Mouse (Mus musculus) mesoderm, embryonic 11.5 days (tissue): ENCODE measurements around the gene Ccdc124.

Source experiments
- DNase-seq: peaks from one replicate; pipeline ENCODE4 v3.0.0-alpha.2; 2012; ENCODE audit warnings: low read depth, low spot score

Gene Ccdc124

DNA sequence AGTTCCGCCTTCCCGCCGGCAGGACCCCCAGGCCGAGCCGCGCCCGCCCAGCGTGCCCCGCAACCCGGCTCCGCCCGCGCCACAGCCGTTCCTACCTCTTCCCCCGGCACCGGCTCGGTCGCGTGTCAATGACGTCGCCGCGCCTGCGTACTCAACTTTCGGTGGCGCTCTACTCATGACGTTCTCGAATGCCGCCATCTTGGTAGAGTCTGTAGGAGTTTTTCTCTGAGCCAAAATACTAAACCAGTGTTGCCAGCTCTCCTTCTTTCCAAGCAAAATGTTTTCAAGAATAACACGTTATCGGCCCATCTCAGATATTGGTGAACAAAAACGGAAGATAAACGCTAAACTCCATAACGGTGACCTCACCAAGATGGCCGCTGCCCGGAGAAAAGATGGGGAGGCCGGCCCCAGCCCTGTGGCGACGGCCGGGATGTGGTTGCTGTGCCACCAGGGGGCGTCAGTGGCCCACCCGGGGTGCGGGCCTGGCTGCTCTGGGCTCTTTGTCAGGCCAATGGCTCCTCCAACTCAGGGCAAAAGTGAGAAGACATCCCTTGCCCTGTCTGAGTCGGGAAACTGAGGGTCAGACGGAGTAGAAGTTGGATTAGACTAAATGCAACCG lies at the start of gene Ccdc124:
TSS of gene Ccdc124 (minus strand) at position 572 of the 622 bp plus-strand sequence.
- peak; percentile 94 for DNase-seq

DNA sequence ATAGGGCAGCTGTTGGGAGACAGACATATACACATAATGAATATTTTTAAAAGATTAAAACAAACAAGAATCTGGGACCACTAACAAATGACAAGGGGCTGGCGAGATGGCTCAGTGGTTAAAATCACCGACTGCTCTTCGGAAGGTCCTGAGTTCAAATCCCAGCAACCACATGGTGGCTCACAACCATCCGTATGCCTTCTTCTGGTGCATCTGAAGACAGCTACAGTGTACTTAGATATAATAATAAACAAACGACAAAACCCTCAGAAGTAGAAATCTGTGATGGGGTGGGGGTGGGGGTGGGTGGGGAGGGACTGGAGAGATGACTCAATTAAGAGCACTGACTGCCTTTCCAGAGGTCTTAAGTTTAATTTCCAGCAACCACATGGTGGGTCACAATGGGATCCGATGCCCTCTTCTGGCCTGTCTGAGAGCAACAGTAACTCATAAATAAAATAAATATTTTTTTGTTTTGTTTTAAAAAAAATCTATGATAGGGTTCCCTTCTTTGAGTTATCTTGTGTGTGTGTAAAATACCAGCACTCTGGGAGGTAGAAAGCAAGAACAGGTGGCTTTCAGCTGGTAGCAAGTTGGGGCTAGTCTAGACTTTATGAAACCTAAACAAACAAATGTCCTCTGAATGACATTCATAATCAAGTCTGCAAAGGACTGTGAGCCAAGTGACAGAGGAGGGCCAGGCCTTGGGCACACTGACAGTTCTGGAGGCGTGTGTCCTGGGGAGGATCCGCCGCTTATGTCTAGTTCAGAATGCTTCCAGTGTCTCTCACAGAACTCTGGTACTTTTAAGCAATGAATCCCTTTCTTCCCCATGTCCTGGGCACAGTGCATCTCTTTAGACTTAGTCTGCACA lies 46.6 kb upstream of the Ccdc124 start:
- DNase-seq, result no peak

DNA sequence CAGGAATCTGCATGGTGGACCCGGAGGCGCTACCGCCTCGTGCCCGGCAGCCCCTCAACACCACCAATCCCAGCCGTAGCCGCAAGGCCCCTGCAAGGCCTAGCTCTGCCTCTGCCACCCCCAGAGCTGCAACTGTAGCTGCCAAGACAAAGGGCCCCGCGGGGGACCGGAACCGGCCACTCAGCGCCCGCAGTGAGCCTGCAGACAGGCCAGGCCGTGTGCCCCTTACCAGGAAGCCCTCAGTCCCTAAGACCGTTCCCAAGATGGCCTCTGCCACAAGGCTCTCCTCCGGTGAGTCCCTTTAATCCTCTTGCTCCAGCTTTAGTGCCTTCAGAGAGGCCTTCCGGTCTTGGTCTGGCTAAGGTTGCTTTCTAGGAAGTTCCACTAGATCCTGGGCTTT lies 41.0 kb upstream of the Ccdc124 start:
- DNase-seq, result no peak

DNA sequence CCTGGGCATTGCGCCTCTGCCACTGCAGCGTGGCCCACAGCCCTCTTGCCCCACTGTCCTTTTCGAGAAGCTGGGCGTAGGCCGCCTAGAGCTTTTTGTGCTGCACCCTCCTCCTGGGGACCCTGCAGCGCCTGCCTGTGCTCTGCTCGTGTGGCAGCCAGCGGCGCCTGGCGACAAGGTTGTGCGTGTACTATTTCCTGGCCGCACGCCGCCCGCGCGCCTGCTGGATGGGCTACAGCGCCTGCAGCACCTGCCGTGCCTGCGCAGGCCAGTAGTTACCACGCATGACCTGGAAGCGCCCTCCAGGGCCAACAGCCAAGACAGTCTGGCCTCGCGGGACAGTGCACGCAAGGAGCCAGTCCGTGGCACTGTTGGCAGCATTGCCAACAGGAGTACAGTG lies 39.8 kb upstream of the Ccdc124 start:
- no peak for DNase-seq

DNA sequence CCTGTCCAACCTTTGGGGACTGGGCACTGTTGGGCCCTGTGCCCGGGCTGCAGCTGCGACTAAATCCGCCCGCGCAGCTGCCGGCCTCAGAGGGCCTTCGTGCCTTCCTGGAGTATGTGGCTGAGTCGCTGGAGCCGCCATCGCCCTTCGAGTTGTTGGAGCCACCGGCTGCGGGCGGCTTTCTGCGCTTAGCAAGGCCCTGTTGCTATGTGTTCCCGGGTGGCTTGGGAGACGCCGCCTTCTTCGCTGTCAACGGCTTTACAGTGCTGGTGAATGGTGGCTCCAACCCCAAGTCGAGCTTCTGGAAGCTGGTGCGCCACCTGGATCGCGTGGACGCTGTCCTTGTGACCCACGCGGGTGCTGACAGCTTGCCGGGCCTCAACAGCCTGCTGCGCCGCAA lies 39.2 kb upstream of the Ccdc124 start:
- no peak for DNase-seq

DNA sequence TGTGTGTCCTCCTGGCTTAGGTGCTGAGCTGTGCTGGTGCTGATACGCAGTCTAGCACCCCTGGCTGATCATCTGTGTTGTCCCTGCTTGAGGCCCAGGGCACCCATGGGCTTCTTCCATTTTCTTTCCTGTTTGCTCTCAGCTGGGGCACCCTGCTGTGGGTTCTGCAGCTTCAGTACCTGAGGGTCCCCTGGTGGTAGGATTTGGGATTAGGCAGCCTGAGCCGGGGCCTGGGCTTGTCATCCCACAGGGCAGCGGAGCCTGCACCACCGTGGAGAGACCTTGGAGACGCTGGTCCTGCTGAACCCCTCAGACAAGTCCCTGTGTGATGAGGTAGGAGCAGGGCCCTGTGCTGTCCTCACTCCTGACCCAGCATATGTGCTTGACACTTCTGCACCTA lies 37.9 kb upstream of the Ccdc124 start:
- no peak for DNase-seq

DNA sequence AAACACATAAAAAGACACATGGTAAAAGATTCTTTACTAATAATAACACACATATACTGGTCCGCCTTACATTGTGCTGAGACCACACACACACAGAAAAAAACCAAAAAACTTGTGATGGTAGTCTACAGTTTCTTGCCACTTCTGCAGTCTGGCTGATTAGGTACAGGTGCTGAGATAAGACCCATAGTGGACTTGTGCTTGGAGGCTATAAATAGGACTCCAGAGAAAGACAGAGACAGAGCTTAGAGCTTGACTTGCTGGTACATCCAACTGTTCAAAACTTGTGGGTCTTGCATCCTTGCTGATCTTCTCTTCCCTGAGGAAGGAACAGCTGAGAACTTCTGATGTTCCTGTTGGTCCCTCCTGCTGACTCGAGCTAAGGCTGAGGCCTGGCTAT lies 33.8 kb upstream of the Ccdc124 start:
- DNase-seq, result no peak

DNA sequence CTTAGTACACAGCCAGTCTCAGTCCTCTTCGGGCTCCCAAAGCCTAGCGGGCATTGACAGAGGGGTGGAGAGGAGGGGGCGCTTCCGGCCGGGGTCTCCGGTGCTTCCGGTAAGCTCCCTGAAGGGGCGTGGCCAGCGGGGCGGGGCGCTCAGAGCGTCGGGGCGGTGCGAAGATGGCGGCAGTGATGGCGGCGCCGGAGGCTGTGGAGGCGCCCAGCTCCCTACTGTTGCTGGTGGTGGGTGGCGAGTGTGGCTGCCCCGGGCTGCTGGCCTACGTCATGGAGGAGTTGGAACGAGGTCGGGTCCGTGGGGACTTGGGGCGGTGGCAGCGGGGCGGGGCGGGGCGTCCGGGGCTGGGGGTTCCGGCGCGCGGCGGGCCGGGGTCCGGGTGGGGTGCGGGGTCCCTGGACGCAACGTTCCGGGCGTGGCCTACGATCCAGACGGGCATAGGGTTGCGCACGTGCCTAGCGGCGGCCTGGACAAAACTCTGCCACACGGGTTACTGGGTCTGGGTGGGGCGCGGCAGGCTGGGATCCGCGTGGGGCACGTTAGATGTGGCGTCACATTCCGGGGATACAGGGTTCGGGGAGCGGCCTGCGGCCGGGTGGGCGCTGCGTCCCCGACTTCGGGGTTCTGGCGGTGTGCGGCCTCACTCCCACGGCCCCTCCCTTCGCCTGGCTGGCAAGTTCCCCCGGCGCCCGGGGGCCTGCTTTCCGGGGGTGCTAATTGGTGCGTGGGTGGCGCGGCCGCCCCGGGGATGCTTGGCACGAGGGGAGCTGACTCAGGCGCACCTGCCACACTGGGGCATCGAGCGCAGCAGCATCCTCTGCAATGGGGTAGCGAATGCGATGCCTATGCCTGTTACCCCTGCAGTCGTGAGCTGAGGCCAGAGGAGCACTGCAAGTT lies 32.3 kb upstream of the Ccdc124 start, which contains the start of gene Map1s:
TSS of gene Map1s (plus strand) at position 102 of the 906 bp plus-strand sequence.
- DNase-seq, result peak; percentile 92

DNA sequence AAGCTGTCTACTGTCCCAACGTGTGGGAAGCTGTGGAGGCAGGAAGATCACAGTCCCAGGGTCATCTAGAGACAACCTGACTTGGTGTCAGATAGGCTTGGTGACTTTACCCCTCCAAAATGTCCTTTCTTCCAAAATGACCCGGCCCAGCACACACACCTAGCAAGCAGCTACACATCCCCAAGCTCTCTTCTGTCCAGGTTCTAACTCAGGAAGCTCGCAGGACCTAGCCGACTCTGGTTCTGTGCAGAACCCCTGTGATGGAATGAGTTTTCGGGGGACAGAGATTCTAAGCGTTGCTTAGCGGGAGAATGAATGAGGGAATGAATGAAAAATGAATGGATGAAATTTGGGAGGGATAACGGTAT lies 31.7 kb upstream of the Ccdc124 start:
- DNase-seq, result no peak

DNA sequence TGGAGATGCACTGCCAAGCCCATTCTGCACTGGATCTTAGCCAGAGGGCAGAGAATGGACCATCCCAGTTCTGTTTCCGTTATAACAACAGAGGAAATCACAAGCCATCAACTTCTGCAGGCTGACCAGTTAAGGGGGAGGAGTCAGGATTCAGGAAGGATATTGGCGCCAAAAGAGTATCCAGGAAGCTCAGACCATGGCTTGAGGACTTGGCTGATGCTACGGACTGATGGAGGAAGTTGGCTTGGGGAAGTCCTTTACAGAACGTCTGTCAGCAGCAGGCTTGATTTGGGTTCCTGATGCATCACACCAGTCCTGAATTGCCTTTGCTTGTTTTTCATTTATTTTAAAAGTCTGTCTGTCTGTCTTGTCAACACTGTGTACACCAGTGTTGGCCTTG lies 30.8 kb upstream of the Ccdc124 start:
- no peak for DNase-seq

DNA sequence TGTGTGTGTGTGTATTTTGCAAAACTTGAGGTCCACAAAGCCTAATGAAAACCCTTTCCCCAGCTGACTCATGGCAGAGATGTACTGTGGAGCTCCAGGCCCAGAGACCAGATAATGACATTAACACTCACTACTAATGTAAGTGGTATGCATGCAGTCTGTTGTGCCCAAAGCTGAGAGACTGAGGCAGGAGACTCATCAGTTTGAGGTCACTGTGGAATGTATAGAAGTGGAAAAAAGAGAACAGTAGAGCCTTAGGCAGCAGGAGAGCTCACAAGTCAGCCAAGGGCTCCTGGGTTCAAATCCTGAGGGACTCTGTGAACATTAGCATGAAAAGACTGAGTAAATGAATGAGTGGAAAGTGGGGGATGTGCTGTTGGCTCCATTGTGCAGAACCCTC lies 29.8 kb upstream of the Ccdc124 start:
- no peak for DNase-seq

DNA sequence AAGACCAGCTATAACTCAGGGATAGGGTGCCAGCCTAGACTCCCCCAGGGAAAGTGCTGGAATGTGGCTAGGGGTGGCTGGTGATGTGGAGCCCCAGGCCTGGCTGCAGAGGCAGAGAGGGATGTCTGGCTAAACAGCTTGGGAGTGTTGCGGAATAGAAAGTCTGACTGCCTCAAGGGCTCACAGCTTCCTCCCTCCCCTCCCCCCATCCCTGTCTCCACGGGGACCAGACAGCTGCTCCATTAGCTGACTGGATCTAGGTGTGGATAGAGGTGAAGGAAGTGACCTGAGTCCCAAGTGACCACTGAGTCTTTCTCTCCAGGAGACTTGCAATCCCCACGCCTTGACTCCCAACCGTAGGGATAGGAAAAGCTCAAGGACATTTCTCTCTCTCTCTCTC lies 29.4 kb upstream of the Ccdc124 start:
- DNase-seq, result no peak

DNA sequence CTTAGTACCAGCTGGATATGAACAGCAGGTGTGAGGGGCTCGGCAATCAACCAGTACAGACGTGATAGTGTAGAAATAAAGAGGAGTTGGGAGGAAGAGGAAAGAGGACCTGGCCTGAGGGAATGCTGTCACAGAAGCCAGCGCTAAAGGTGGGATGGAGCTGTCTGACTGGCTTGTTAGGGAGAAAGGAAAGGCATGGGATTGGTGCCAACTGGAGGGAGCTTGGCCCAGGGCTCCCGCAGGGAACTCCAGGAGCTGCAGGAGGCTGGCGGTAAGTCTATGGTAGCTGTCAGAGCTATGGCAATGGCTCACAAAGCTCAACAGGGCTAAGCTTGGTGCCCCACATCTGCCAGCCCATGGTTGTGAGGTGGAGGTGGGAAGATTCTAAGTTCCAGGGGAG lies 28.5 kb upstream of the Ccdc124 start:
- no peak for DNase-seq

DNA sequence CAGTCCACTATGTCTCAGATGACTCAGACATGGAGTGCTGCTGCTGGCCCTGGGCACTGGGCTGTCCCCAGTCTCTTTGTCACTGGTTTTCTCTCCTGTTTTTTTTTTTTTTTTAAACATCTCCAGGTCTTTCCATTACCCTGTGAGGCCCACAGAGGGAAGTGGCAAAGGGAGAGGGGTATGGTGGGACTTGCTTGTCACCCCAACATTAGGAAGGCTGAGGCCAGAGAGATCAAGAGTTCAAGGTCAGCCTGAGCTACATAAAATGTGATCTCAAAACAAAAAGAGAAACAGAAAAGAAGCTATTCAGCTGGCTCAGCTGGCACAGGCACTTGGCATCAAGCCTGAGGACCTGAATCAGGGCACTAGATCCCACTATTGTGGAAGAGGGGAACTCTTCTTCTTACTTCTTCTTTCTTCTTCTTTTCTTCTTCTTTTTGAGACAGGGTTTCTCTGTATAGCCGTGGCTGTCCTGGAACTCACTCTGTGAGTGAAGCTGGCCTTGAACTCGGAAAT lies 27.2 kb upstream of the Ccdc124 start:
- no peak for DNase-seq

DNA sequence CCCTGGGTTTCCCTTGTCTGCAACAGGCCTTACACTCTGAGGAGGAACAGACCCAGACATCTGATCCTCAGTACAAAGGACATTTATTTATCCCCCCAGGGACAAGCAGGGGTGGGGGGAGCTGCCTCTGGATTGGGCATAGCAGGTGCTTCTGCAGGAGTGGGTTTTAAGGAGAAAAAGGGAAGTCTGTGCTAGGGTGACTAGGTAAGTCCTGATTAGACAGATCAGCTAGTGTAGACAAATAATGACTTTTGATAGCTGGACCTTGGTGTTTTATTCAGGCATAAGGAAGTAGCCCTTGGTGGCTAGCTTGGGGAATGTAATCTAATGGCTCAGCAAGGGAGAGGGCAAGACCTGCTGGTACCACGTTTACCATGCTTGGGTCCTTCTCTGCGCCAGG lies 25.5 kb upstream of the Ccdc124 start:
- no peak for DNase-seq

DNA sequence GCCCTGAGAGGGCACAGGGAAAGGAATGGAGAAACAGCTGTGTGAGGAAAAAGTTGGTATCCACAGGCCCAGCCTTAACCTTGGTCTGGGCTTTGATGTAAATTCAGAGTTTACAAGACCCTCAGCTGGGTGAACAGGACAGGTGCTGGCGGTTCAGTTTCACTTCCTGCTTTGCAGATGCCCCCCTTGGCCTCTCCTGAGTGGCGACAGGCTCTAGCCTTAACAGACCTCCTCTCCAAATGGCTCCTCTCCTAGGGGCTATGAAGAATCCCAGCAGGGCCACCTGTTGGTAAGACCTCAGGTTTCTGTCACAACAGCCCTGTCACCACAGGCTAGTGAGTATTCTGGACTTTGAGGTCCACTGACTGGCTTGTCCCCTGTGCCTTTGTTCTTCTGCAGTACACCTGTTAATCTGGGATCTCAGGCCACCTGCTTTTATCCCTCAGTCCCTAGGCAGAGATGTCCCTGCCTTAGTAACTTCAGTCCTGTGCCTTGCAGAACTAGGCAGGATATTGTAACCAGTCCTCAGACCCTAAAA lies 25.0 kb upstream of the Ccdc124 start:
- DNase-seq, result no peak

DNA sequence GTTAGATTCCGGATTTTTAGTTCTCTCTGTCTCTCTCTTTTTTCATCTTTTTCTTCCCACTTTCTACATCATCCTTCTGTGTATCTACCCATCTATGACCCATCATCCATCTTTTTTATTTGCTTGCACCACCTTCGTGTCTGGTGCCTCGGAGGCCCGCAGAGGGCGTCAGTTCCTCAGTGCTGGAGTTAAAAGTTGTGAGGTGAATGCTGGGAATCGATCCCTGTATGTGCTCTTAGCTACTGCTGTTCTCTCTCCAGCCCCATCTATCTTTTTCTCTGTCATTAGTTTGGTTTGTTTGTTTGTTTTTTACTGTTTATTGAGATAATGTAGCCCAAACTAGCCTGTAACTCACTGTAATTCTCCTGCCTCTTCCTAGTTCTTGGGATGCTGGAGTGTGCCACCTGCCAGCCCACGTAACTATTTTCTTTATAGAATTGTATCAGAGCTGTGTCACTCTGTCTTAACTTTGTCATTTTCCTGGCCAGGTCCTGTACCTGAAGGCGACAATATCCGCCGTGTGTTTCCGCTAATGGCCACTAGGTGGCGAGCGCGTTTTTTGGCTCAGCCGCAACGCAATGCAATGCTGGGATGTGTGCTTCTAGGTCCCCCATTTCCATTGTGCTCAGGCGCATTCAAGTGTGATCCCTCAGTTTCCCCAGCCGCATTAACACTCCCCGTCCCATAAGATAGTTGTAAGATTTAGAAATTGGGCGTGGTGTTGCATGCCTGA lies 24.1 kb upstream of the Ccdc124 start:
- DNase-seq, result peak; percentile 85

DNA sequence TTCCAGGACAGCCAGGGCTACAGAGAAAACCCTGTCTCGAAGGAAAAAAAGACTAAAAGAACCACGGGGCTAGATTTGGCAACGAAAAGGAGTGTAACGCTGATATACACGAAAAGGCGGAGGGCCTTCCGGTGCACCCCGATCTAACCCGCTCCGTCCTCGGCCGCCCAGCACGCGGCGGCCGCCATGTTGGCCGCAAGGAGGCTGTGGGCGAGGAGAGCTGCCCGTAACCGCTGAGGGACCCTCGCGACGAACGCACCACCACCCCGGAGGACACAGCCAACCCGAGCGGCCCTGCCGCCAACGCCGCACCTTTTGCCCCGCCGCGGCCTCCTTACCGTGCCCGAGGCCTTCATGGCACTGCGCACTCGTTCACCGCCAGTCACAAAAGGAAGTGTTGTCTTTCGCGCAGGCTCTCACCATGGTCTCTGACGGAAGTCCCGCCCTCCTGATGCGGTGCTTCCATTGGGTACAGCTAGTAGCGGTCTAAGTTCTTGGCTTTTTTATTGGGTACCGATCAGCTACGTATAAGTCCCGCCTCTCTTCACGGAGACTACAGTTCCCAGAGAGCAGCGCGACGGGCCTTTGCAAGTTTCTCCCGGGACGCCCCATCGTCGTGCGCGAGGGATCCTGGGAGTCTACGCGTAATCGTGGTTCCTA lies 23.4 kb upstream of the Ccdc124 start, which contains the start of gene Rpl18a:
TSS of gene Rpl18a (minus strand) at position 392 of the 660 bp plus-strand sequence.
- peak; percentile 98 for DNase-seq

DNA sequence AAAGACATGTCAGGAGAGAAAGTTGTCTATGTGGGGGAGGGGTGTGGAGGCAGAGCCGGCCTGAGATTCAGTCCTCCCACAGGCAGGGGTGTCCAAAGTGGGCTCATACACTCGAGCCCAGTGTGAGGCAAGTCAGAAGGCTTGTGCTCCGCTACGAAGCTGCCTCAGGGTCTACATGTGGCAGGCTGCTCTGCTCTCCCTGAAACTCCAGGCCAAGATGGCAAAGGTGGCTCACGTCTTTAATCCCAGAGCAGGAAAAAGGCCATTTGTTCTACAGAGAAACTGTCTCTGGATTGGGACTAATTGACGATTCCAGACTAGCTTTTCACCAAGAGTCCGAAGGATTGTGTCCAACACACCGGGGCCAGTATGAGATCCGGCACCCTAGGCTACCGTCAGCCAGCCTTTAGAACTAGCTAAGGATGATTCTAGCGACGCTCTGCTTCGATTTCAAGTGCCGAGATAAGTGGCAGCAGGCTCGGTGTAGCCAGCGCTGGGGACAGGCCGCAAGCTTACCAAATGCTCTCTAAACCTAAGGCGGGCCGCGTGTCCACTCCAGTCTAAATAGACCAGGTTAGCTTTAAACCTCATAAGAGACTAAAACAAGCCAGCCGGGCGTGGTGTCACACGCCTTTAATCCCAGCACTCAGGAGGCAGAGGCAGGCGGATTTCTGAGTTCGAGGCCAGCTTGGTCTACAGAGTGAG lies 22.7 kb upstream of the Ccdc124 start:
- no peak for DNase-seq
